Mouse (Mus musculus) testis, adult 2 months (tissue): ENCODE measurements around the gene Svs6.

Source experiments
- CTCF ChIP-seq: fragments of 200-500 bp; IDR thresholded peaks from 2 replicates; pipeline ENCODE4 v1.5.1; 2012; ENCODE audit warnings: low read depth, mild to moderate bottlenecking, inconsistent platforms, low read length, moderate library complexity; ENCODE audit not compliant: control insufficient read depth, insufficient read depth, insufficient replicate concordance
- POLR2A ChIP-seq: fragments of 200-500 bp; IDR thresholded peaks from 2 replicates; pipeline ENCODE4 v1.6.1; 2012; ENCODE audit warnings: low read depth, mild to moderate bottlenecking, inconsistent platforms, low read length, moderate library complexity; ENCODE audit not compliant: control insufficient read depth

DNA sequence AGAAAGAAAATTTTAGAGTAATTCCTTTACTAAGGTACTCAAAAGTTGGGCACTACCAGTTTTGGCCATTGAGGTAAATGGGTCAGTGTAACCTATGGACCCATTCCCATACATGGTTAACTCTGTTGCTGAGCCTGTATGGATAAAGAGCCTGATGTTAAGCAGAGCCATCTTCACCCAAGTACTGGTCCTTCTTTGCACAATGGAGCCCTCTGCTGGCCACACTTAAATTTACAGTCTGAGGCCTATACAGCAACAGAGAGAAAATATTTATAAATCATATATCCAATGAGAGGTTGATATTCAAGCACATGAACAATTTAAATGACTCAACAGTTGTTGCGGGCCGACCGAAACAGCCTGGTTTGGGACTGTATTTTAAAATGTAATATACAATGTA, 32.4 kb downstream of the Svs6 start:
- TF ChIP-seq CTCF (no peak), POLR2A (no peak)
